Mouse (Mus musculus) heart, postnatal 14 days (tissue): ENCODE results near the gene Nrgn. TPM values are rescaled to one million over a fixed set of nuclear protein-coding genes. Genes with fewer than 3 reads are reported as not detected.

Source experiments
- DNase-seq, 2 experiments: peaks; one replicate each; pipeline ENCODE4 v3.0.0; 2021 to 2022
- intact Hi-C: fragments of 180-260 bp; cut with DNase I; formaldehyde crosslinking; loops from one replicate; pipeline ENCODE4 v1.15.1; 2025
- long read RNA-seq, 2 experiments: library from polyadenylated mRNA; stranded (forward); transcript quantifications; one replicate each; pipeline ENCODE4 v2.0.0; 2021
- total RNA-seq, 2 experiments: library from RNA; stranded (reverse); gene quantifications; 2 replicates each; pipeline ENCODE4 v1.2.3; 2021

Nrgn gene
- 1 to 10 TPM; 2.4 to 3.9 TPM for total RNA-seq
- long read RNA-seq, experiment 1, partial matches to known transcripts: 0 of 5 reads
- long read RNA-seq, experiment 1, other reads (novel, unspliced or antisense): 5 of 5 reads
- long read RNA-seq, experiment 2, partial matches to known transcripts: 0 of 6 reads
- long read RNA-seq, experiment 2, other reads (novel, unspliced or antisense): 6 of 6 reads

- intact Hi-C loops: loop anchor here (5.0 kb wide), 1 partner anchor 60 kb away; the partner anchor contains the start of gene Spa17
- peak; percentile 80 to 81 for DNase-seq
Measured at GRCm38 (mm10) chr9:37552536-37553293, at the start of gene Nrgn. TSS of gene Nrgn (minus strand) at chr9:37552904.

GRCm38 (mm10) chr9:37600538-37601205 lies 48.0 kb upstream of the Nrgn start:
- intact Hi-C loops: no loop called here
- DNase-seq: no peak

- intact Hi-C loops: no loop called here
Measured at GRCm38 (mm10) chr9:37598637-37599036, 45.9 kb upstream of the Nrgn start.

GRCm38 (mm10) chr9:37595570-37595969 lies 42.9 kb upstream of the Nrgn start:
- intact Hi-C loops: no loop called here
- no peak for DNase-seq

More at GRCm38 (mm10) chr9:37598637-37599036, 45.9 kb upstream of the Nrgn start:
- DNase-seq: no peak

- intact Hi-C loops: loop anchor here (2.0 kb wide), 1 partner anchor 21 kb away; no protein-coding TSS in a partner anchor
- DNase-seq: no peak
Measured at GRCm38 (mm10) chr9:37593690-37594089, 41.0 kb upstream of the Nrgn start.

GRCm38 (mm10) chr9:37592633-37593032 lies 39.9 kb upstream of the Nrgn start:
- intact Hi-C loops: loop anchor here (2.0 kb wide), 1 partner anchor 20 kb away; no protein-coding TSS in a partner anchor
- DNase-seq: no peak

GRCm38 (mm10) chr9:37592025-37592424 lies 39.3 kb upstream of the Nrgn start:
- intact Hi-C loops: loop anchor here (2.0 kb wide), 1 partner anchor 19 kb away; no protein-coding TSS in a partner anchor
- DNase-seq: no peak

- DNase-seq: no peak
- intact Hi-C loops: no loop called here
Measured at GRCm38 (mm10) chr9:37590381-37590780, 37.7 kb upstream of the Nrgn start.

- intact Hi-C loops: no loop called here
- DNase-seq: no peak
Measured at GRCm38 (mm10) chr9:37586718-37587117, 34.0 kb upstream of the Nrgn start.

- no peak for DNase-seq
- intact Hi-C loops: no loop called here
Measured at GRCm38 (mm10) chr9:37583594-37583993, 30.9 kb upstream of the Nrgn start.

- no peak for DNase-seq
- intact Hi-C loops: no loop called here
Measured at GRCm38 (mm10) chr9:37576436-37576930, 23.8 kb upstream of the Nrgn start.

GRCm38 (mm10) chr9:37572204-37572876 lies 19.6 kb upstream of the Nrgn start:
- no peak for DNase-seq
- intact Hi-C loops: loop anchor here (2.0 kb wide), 1 partner anchor 20 kb away; no protein-coding TSS in a partner anchor

- DNase-seq: no peak
- intact Hi-C loops: loop anchor here (5.0 kb wide), 1 partner anchor 43 kb away; the partner anchor contains the start of gene Spa17
Measured at GRCm38 (mm10) chr9:37569231-37569835, 16.6 kb upstream of the Nrgn start.

GRCm38 (mm10) chr9:37568605-37569214 lies 16.0 kb upstream of the Nrgn start:
- peak; percentile 8 to 22 for DNase-seq
- intact Hi-C loops: loop anchor here (5.0 kb wide), 1 partner anchor 44 kb away; the partner anchor contains the start of gene Spa17

- intact Hi-C loops: loop anchor here (5.0 kb wide), 1 partner anchor 44 kb away; the partner anchor contains the start of gene Spa17
- DNase-seq: peak; percentile 40 to 51
Measured at GRCm38 (mm10) chr9:37567892-37568604, 15.3 kb upstream of the Nrgn start.

GRCm38 (mm10) chr9:37567454-37567853 lies 14.8 kb upstream of the Nrgn start:
- intact Hi-C loops: loop anchor here (5.0 kb wide), 1 partner anchor 45 kb away; the partner anchor contains the start of gene Spa17
- no peak for DNase-seq

GRCm38 (mm10) chr9:37567019-37567418 lies 14.3 kb upstream of the Nrgn start:
- intact Hi-C loops: loop anchor here (5.0 kb wide), 1 partner anchor 45 kb away; the partner anchor contains the start of gene Spa17

GRCm38 (mm10) chr9:37563805-37564204 lies 11.1 kb upstream of the Nrgn start:
- intact Hi-C loops: no loop called here
- no peak for DNase-seq

More at GRCm38 (mm10) chr9:37567019-37567418, 14.3 kb upstream of the Nrgn start:
- DNase-seq: no peak
